Mouse (Mus musculus) small intestine, adult 2 months (tissue): ENCODE data around the gene Lamb3.

Experiments
- CTCF ChIP-seq: fragments of 200-500 bp; IDR thresholded peaks from 2 replicates; pipeline ENCODE4 v1.5.1; 2012; ENCODE audit warnings: low read depth, mild to moderate bottlenecking, control low read depth, inconsistent platforms, low read length, moderate library complexity, mixed read lengths; ENCODE audit not compliant: insufficient replicate concordance, insufficient read length; ENCODE audit errors: extremely low read depth
- POLR2A ChIP-seq: fragments of 200-500 bp; IDR thresholded peaks from 2 replicates; pipeline ENCODE4 v1.6.1; 2012; ENCODE audit warnings: low read depth, mild to moderate bottlenecking, control low read depth, inconsistent platforms, low read length, moderate library complexity

- TF ChIP-seq CTCF, result no peak
- TF ChIP-seq POLR2A, result no peak
These were observed 33.3 kb upstream of the Lamb3 start for GRCm38 (mm10) chr1:193174143-193174733.
